Mouse (Mus musculus) urinary bladder, postnatal 0 days (tissue): Measurements from ENCODE around the gene Met. TPM values are rescaled to one million over a fixed set of nuclear protein-coding genes. Genes with fewer than 3 reads are reported as not detected.

Experiments used
- polyA plus RNA-seq: library from polyadenylated mRNA; unstranded; fragments of >200 nt; fragmentation: Nextera tagmentation; extraction: Ambion mirVana; gene quantifications from 2 replicates; pipeline ENCODE4 v1.2.1, GENCODE M21; 2015

The Met gene
- polyA plus RNA-seq = 4.3 and 4.7 TPM in 2 replicates

DNA sequence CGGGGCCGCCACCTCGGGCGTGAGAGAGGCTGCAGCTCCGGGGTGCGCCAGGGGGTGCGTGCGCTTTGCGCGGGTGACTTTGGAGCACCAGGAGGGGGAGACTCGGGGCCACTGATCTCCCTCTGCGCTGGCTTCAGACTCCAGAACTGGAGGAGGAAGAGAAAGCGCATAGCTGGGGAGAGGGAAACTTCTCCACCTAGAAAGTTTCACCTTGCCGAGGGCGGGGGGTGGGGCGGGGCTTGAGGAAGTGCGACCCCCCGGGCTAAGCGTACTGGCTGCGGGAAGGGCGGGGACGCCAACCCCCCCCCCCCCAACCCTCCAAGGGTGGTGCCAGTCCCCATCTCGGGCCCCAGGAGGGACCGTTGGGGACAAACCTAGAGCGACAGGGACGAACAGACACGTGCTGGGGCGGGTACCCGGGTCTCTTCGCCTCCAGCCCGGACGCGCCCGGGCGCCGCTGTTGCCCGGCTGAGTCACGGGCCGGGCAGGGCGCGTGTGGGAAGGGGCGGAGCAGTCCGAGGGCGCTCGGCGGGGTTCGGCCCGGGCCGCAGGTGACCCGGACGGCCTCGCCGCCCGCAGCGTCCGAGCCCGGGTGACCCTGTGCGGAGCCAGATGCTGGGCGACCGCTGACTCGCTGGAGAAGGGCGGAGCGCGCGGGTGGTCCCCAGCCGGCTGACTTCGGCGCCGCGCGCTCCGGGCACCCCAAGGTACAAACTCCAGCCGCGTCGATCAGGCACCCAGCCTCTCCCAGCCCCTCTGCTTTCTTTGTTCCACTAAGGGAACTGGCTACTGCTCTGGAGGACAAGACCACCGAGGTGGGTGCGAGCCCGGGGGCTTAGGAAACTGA lies at the start of gene Met:
TSS of gene Met (plus strand) at position 367 of the 847 bp plus-strand sequence.

Other genes with a start within 250 kb of the Met start
- 164 and 220 TPM in 2 replicates for gene Cav2, start 182.6 kb upstream of the Met start, polyA plus RNA-seq
- gene Cav1, start 157.5 kb upstream of the Met start, polyA plus RNA-seq = 1,777 and 2,409 TPM in 2 replicates
- gene Capza2, start 172.4 kb downstream of the Met start, polyA plus RNA-seq = 253 and 275 TPM in 2 replicates
- 22.3 and 25.9 TPM in 2 replicates for gene St7, start 229.1 kb downstream of the Met start, polyA plus RNA-seq